Mouse (Mus musculus) small intestine, adult 2 months (tissue): ENCODE data around the gene Slc35d1. TPM values are rescaled to one million over a fixed set of nuclear protein-coding genes. Genes with fewer than 3 reads are reported as not detected.

Experiments used
- H3K27ac ChIP-seq: fragments of 200-500 bp; 2 replicates; pipeline ENCODE4 v1.5.1; 2012; ENCODE audit warnings: low read depth, low read length, control low read depth, inconsistent platforms; ENCODE audit not compliant: insufficient read depth
- H3K27me3 ChIP-seq: fragments of 200-500 bp; 2 replicates; pipeline ENCODE4 v1.6.1; 2012; ENCODE audit warnings: mild to moderate bottlenecking, moderate library complexity, low read length, inconsistent platforms; ENCODE audit not compliant: control insufficient read depth, insufficient read depth
- H3K36me3 ChIP-seq: fragments of 200-500 bp; 2 replicates; pipeline ENCODE4 v1.6.1; 2012; ENCODE audit warnings: mild to moderate bottlenecking, low read length, control low read depth, inconsistent platforms; ENCODE audit not compliant: control insufficient read depth, insufficient read depth
- H3K4me1 ChIP-seq: fragments of 200-500 bp; 2 replicates; pipeline ENCODE4 v1.6.1; 2012; ENCODE audit warnings: low read length, inconsistent platforms, mixed read lengths; ENCODE audit not compliant: control insufficient read depth, insufficient read depth, insufficient read length
- H3K4me3 ChIP-seq: fragments of 200-500 bp; 2 replicates; pipeline ENCODE4 v1.5.1; 2012; ENCODE audit warnings: low read depth, mild to moderate bottlenecking, control low read depth, inconsistent platforms, low read length, moderate library complexity
- CTCF ChIP-seq: fragments of 200-500 bp; IDR thresholded peaks from 2 replicates; pipeline ENCODE4 v1.5.1; 2012; ENCODE audit warnings: low read depth, mild to moderate bottlenecking, control low read depth, inconsistent platforms, low read length, moderate library complexity, mixed read lengths; ENCODE audit not compliant: insufficient replicate concordance, insufficient read length; ENCODE audit errors: extremely low read depth
- POLR2A ChIP-seq: fragments of 200-500 bp; IDR thresholded peaks from 2 replicates; pipeline ENCODE4 v1.6.1; 2012; ENCODE audit warnings: low read depth, mild to moderate bottlenecking, control low read depth, inconsistent platforms, low read length, moderate library complexity
- WGBS: fragments of 180-500 bp; shearing (Covaris S2); methylation state at CpG from one replicate; pipeline ENCODE4 v1.1.7; 2018; 5-methylcytosine and 5-hydroxymethylcytosine counted together
- polyA plus RNA-seq: library from polyadenylated mRNA; depleted of rRNA; stranded (reverse); fragments of >200 nt; gene quantifications from 2 replicates; pipeline ENCODE4 v1.2.3, GENCODE M21; 2012; rRNA removed

The Slc35d1 gene
- polyA plus RNA-seq, 1 experiment, result 10.2 TPM

DNA sequence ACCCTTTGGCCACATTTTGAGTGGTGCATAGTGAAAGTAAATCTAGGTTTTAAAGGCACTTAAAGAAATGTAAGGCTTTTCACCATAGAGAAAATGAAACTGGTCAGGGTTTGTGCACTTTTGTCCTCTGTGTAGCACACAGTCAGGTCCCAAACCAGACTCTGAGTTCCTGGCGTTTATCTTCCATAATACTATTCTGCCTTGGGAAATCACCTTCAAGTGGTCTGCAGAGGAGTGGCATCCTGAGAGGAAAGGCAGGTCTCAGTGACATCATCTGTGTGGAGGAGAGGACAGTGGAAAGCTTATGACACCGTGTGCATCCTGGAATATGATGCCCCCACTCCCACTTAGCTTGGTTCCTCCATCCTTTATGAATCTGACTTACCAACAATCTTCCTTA lies 91.9 kb downstream of the Slc35d1 start:
- H3K4me1 ChIP-seq, result peaks cover 13% of the 10 kb centered on the region; the same call in 1 of the 2 replicates
- H3K27me3 ChIP-seq, result no peaks in the 10 kb centered on the region
- H3K27ac ChIP-seq, result peak overlapping the region; percentile 58; the same call in 1 of the 2 replicates
- peak overlapping the region; percentile 7; the same call in 1 of the 2 replicates for H3K4me3 ChIP-seq
- H3K36me3 ChIP-seq, result peaks cover 2% of the 10 kb centered on the region; the same call in 1 of the 2 replicates
- 24% methylated on average over 2 of the region's 2 CpGs for WGBS
- TF ChIP-seq POLR2A (no peak), CTCF (no peak)

GRCm38 (mm10) chr4:103120874-103121389 lies 94.0 kb downstream of the Slc35d1 start:
- peaks cover 11% of the 10 kb centered on the region; the same call in 1 of the 2 replicates for H3K4me1 ChIP-seq
- H3K27ac ChIP-seq, result no peak overlapping the region
- WGBS, result 40% methylated on average over 9 of the region's 9 CpGs
- no peak overlapping the region for H3K4me3 ChIP-seq
- H3K27me3 ChIP-seq, result no peaks in the 10 kb centered on the region
- peaks cover 2% of the 10 kb centered on the region; the same call in 1 of the 2 replicates for H3K36me3 ChIP-seq
- TF ChIP-seq POLR2A, result no peak
- TF ChIP-seq CTCF, result no peak

Other genes starting within 250 kb of the Slc35d1 start
- not detected in 2 replicates for gene Tctex1d1, start 236.6 kb downstream of the Slc35d1 start, polyA plus RNA-seq
- not detected in 2 replicates for gene Insl5, start 188.3 kb downstream of the Slc35d1 start, polyA plus RNA-seq
- 2.4 and 6.2 TPM in 2 replicates for gene Mier1, start 100.8 kb downstream of the Slc35d1 start, polyA plus RNA-seq
- gene Wdr78, start 100.6 kb downstream of the Slc35d1 start, polyA plus RNA-seq, result 0.09 and 0.10 TPM in 2 replicates
- not detected in 2 replicates for gene 4921539E11Rik, start 75.7 kb upstream of the Slc35d1 start, polyA plus RNA-seq
- gene Oma1, start 98.6 kb upstream of the Slc35d1 start, polyA plus RNA-seq, result 4.0 and 5.4 TPM in 2 replicates